Mouse (Mus musculus): ENCODE results near the gene Myo1g. TPM values are rescaled to one million over a fixed set of nuclear protein-coding genes. Genes with fewer than 3 reads are reported as not detected.
"Not testable (repeated sequence)": the region's sequence is repeated elsewhere in the genome, so short reads cannot be mapped to it uniquely, and the experiment has no call there.

Gene Myo1g
- total RNA-seq, 2 experiments from 2014 or later = 1.9 to 3.2 TPM

GRCm38 (mm10) chr11:6544683-6545082 lies 23.9 kb upstream of the Myo1g start:
- intact Hi-C loops (cut with DNase I) = loop anchor here (5.0 kb wide), 1 partner anchor 43 kb away; no protein-coding TSS in a partner anchor
- DNase-seq = no peak

- DNase-seq = no peak
Measured at GRCm38 (mm10) chr11:6530746-6531145, 10.0 kb upstream of the Myo1g start.

GRCm38 (mm10) chr11:6529961-6530360 lies 9.2 kb upstream of the Myo1g start:
- intact Hi-C loops (cut with DNase I) = loop anchor here (2.0 kb wide), 1 partner anchor 13 kb away; no protein-coding TSS in a partner anchor
- DNase-seq = no peak

More at GRCm38 (mm10) chr11:6530746-6531145, 10.0 kb upstream of the Myo1g start:
- intact Hi-C loops (cut with DNase I) = no loop called here

- DNase-seq = peak; percentile 99 to 100
Measured at GRCm38 (mm10) chr11:6528186-6529006, 7.6 kb upstream of the Myo1g start.

GRCm38 (mm10) chr11:6527256-6528185 lies 6.8 kb upstream of the Myo1g start:
- intact Hi-C loops (cut with DNase I) = loop anchor here (2.0 kb wide), 2 partner anchors 15 to 51 kb away; no protein-coding TSS in a partner anchor

More at GRCm38 (mm10) chr11:6528186-6529006, 7.6 kb upstream of the Myo1g start:
- intact Hi-C loops (cut with DNase I) = loop anchor here (2.0 kb wide), 1 partner anchor 14 kb away; no protein-coding TSS in a partner anchor

GRCm38 (mm10) chr11:6526526-6527255 lies 5.9 kb upstream of the Myo1g start:
- intact Hi-C loops (cut with DNase I) = loop anchor here (2.0 kb wide), 1 partner anchor 50 kb away; no protein-coding TSS in a partner anchor
- not testable (repeated sequence) for DNase-seq

More at GRCm38 (mm10) chr11:6527256-6528185, 6.8 kb upstream of the Myo1g start:
- no peak for DNase-seq

GRCm38 (mm10) chr11:6525241-6525640 lies 4.5 kb upstream of the Myo1g start:
- intact Hi-C loops (cut with DNase I) = no loop called here

GRCm38 (mm10) chr11:6524880-6525238 lies 4.1 kb upstream of the Myo1g start:
- DNase-seq = no peak
- intact Hi-C loops (cut with DNase I) = no loop called here

More at GRCm38 (mm10) chr11:6525241-6525640, 4.5 kb upstream of the Myo1g start:
- no peak for DNase-seq

- intact Hi-C loops (cut with DNase I) = no loop called here
Measured at GRCm38 (mm10) chr11:6524165-6524879, 3.6 kb upstream of the Myo1g start.

GRCm38 (mm10) chr11:6523662-6524088 lies 2.9 kb upstream of the Myo1g start:
- intact Hi-C loops (cut with DNase I) = no loop called here

More at GRCm38 (mm10) chr11:6524165-6524879, 3.6 kb upstream of the Myo1g start:
- DNase-seq = no peak

GRCm38 (mm10) chr11:6522782-6523525 lies 2.2 kb upstream of the Myo1g start:
- no peak for DNase-seq

More at GRCm38 (mm10) chr11:6523662-6524088, 2.9 kb upstream of the Myo1g start:
- DNase-seq = no peak

GRCm38 (mm10) chr11:6519491-6520033 lies 1.2 kb downstream of the Myo1g start:
- intact Hi-C loops (cut with DNase I) = no loop called here
- DNase-seq = no peak

More at GRCm38 (mm10) chr11:6522782-6523525, 2.2 kb upstream of the Myo1g start:
- intact Hi-C loops (cut with DNase I) = no loop called here

- DNase-seq = no peak
- intact Hi-C loops (cut with DNase I) = no loop called here
Measured at GRCm38 (mm10) chr11:6514837-6515236, 5.9 kb downstream of the Myo1g start.

GRCm38 (mm10) chr11:6508269-6508876 lies 12.4 kb downstream of the Myo1g start:
- no peak for DNase-seq
- intact Hi-C loops (cut with DNase I) = no loop called here

- DNase-seq = no peak
- intact Hi-C loops (cut with DNase I) = no loop called here
Measured at GRCm38 (mm10) chr11:6506516-6506915, 14.2 kb downstream of the Myo1g start.

GRCm38 (mm10) chr11:6504689-6505088 lies 16.1 kb downstream of the Myo1g start:
- intact Hi-C loops (cut with DNase I) = no loop called here

GRCm38 (mm10) chr11:6504226-6504625 lies 16.5 kb downstream of the Myo1g start:
- DNase-seq = no peak
- intact Hi-C loops (cut with DNase I) = no loop called here

More at GRCm38 (mm10) chr11:6504689-6505088, 16.1 kb downstream of the Myo1g start:
- DNase-seq = no peak

- intact Hi-C loops (cut with DNase I) = no loop called here
Measured at GRCm38 (mm10) chr11:6502506-6502905, 18.3 kb downstream of the Myo1g start.

More at GRCm38 (mm10) chr11:6502506-6502905, 18.3 kb downstream of the Myo1g start:
- DNase-seq = no peak
